Mouse (Mus musculus) inflammation-experienced regulatory T-cells, adult 6 months (primary cell): ENCODE data around the gene Dpf2. TPM values are rescaled to one million over a fixed set of nuclear protein-coding genes. Genes with fewer than 3 reads are reported as not detected.

Source experiments
- ATAC-seq: one replicate; pipeline ENCODE4 v1.8.0; 2017
- polyA plus RNA-seq, 3 experiments: library from polyadenylated mRNA; unstranded; fragments of 100-300 nt; shearing (Covaris generic); gene quantifications; one replicate each; pipeline ENCODE4 v1.2.1; 2017

Dpf2 gene
- polyA plus RNA-seq, 3 experiments from 2014 or later: 157 to 198 (median 189) TPM

DNA sequence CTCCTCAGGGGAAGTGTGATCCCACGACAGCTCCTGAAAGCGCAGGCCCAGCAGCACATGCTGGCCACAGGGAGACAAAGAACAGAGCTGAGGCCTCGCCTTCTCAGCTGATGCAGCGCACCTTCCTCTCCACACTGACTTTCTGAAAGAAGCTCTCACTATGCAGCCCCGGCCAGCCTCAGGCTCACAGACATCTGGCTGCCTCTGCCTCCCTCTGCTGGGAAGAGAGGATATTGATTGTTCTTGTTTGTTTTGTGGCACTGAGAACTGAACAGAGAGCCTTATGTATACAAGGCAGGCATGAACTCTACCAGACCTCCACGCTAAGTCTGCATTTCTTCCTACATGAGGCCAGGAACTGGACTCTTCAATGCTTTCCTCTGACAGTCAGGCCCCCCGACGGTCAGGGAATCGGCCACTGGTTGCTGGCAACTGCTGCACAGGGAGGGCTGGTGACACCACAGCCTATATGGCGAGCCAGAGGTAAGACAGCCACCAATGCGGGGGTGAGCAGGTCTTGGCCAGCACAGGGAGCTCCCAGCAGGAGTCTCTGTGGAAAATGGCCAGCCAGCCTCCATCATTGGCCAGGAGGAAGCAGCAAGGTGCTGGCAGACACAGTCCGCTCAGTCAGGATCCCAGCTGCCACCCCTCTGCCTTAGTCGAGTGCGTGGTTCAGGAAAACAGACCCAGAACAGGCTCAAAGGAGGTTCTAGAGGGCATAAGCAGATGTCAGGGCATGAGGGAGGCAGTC lies 50.3 kb downstream of the Dpf2 start:
- no peak for ATAC-seq

DNA sequence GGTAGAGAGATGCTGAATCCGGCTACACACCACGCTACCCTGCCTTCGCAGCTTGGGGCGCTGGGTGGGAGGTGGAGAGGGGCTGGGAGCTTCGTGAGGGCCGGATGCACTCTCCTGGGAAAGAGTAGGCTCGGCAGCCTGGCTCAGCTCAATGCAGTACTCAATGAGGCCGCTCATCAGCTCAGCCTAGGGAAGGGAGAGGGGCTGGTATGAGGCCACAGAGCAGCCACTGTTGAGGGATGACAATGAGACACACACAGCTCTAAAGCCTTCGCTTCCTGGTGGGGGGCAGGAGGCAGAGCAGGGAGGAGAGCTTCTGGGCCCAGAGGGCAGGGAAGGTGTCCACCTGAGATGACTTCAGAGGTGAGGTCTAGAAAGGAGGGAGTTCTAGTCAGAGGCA lies 56.2 kb downstream of the Dpf2 start:
- ATAC-seq: no peak

DNA sequence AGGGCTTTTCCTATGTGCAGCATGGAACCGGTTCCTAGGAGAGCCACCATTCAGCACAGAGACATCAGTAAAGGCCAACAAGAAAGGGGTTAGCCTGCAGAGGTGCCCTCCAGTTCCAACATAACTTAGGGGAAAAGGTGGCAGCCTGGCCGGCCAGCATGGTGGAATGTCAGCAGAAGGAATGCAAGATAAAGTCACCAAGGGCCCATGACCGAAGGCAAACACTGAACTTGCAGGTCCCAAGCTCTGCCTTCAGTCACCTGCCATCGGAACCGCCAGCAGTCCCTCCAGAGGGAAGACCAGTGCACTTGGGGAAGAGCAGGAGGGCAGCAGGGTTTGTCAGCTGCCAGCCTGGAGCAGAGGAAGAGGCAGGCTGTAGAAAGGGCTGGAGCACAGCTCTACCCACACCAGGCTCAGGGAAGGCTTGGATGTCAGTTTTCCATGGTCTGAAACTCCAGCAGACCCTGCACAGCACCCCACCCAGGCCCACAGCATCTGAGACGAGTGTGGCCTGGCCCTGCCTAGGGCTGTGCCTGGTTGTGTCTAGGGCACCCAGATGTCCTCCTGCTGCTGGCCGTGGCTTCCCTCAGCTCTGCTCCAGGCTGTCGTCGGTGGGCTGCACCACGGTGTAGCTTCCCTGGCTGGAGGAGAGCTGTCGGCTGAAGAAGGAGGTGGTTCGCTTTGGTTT lies 60.6 kb downstream of the Dpf2 start:
- no peak for ATAC-seq

DNA sequence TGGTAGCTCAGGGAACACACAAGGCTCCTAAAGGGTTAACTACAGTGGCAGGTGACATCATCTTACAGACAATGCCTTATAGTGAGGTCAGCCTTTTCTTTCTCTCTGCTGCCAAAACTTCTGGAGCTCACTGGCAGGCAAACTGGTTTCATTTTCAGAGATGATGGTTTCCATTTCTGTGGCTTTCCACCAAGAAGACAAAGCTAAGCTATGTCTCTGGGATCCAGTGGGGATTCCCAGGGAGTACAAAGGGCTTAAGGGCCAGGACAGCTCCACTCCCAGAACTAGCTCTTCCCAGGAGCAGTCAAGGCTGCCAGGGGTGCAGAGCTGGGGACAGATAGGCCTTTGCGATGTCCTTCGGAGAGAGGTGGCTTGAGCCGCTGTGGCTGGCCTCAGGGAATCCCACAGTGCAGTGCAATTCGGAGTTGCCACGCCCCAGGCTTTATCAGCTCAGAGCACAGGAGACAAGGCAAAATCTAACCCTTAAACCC lies 61.3 kb downstream of the Dpf2 start:
- ATAC-seq: no peak

DNA sequence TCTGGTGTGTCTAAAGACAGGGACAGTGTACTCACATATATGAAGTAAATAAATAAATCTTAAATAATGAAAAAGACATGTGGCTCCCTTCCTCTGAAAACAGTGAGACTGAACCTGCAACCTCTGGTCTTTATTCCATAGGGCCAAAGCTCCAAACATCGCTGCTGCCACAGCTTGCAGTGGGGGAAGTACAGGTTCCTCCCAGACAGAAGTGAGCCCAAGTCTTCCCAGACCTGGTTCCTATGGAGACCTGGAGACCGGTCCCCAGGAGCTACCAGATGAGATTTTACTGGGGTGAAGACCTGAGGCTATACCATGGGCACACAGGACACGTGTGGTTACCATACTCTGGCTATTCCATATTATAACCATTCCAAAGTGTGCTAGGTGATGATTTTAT lies 62.0 kb downstream of the Dpf2 start:
- ATAC-seq: no peak

DNA sequence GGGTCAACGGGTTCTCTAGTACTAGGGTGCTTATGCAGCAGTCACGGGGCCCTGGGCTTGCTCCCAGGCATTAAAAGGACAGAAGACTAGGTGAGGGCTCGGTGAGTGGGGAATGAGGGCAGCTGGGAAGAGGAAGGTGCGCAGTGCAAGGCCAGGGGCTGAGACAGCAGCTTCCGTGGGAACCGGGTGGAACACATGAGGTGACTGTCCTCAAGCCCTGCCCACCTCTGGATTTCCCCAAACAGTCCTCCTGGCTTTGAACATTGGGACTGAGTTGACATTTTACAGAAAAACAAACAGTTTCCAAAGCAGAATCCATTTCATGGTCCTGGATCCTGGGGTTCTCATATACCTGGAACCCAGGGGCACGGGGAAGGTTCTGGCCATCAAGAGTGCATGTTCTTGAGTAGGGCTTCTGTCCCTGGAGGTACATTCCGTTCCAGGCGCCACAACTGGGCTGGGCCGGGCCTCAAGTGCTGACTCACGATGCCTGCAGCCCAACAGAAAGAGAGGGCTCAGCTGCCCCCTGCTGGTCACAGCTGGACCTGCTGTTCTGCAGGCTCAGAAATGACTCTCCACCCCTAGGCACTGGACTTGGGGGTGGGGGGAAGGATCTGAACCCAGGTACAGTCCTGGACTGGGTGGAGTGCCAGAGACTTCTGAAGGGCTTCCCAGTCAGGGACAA lies 62.8 kb downstream of the Dpf2 start:
- peak; percentile 35 for ATAC-seq

DNA sequence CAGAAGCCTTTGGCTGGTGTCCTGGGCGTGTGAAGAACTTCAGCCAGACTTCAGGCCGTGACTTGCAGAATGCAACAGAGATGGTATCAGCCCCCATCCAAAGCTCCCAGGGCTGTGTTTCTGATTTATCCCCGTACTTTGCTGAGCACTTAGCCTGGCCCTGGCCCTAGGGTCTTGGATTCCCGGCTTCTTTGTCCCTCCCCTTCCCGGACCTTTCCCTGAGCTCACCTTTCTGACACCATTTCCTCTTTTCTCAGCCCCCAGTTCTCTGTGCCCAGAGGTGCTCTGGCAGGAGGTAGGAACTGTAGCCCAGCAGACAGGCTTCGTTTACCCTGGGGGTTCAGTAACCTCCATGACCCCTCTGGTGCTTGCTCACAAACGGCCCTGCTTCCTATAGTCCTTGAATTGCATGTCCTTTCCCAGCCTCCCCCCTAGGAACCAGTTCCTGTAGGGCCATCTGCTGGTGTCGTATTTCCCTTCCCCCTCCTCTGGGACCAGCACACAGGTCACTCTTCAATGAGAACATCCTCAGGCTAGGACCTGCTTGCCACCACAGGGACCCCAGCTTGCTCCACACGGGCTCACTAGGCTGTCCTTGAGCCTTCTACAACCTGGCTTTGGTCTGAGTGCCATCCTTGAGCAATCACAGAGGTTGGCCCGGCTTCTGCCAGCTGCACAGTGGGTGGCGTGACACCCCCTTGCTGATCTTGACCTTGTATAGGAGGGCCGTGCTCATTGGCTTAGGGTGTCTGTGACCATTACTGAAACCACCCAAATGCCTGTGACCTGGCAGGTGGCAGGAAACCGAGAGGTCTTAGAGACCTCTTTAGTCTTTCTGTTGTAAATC lies 63.8 kb downstream of the Dpf2 start:
- ATAC-seq: no peak

DNA sequence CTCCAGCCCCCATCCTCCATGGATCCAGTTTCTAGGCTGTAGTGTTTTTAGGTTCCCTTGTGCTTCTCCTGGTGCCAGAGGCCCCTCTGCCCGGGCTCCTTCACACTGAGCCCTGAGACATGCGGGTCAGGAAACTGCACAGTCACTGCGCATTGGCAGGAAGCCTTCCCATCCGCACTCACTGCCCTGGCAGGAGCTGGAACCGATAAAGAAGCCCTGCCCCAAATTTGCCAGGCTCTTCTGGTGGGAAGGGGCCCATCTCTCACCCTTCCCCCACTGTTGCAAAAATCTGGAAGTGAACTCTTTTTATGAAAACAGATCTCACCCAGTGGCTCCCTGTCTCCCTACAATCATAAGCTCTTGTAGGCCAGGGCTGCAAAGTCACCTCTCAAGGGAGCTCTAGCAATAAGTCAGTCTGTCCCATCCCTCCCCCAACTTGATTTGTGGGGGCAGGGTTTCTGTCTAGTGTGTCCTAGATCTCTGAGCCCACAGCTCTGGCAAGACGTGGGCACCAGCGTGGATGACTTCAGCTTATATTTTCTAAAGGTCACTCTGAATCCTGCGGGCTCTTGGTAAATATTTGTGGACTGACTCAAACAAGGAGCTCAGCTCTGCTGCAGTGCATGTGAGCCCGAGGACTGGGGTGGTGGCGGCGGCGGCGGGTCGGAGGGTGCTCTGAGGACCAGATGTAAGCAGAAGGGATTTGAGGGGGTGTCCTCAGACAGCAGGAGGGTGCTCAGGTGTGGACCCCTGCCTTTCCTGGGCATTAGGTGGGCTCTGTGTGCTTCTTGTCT lies 64.6 kb downstream of the Dpf2 start:
- ATAC-seq: no peak

DNA sequence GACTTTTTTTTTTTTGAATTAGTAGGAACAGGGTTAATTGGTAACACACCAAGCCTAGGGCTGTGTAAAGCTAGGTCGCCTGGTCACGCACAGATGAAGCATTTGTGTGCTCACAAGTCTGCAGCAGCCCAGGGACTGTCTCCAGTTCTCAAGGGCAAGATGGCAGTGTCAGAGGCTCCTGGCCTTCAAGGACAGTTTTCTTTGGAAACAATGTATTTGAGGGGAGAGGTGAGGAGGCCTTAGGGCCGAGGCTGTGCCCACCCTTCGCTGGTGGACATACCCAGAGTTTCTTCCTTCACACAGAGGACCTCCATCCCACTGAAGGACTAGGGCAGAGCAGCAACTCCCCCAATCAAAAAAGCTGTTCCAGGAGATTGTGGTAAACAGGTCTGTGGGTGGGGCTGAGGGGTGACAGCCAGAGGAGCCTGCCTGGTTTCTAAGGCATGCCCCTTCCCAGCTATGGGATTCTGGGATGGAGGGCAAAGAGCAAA lies 65.5 kb downstream of the Dpf2 start:
- no peak for ATAC-seq

DNA sequence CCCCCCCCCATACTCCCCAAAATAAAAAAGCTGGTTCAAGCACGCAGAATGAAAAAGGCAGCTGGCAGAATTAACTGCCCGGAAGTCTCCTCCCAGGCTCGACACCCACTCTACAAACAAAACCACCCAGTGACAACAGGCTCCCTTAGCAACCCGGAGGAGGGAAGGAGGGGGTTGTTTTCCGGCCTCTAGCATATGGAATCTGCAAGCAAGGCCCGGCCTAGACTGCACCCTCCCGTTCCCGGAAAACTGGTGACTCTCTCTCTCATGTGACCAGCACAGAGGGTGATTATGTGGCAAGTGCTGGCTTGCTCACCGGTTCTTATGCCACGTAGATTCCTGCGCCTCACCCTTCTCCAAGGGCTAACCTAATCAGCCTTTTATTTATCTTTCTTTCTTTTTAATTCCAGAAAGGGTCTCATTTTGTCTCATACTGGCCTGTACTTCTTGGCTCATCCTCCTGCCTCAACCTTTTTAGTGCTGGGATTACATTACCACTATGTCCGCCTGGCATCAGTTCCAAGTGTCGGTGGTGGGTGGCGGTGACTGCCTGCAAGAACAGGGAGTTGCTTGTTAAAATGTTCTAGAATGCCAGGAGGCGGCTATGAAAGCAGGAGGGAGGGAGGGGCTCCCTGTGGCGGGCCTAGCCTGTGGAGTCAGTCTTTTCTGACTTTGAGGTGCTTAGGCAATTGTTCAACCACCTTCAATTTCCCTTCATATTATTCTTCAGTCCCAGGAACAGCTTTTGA lies 66.1 kb downstream of the Dpf2 start:
- ATAC-seq: peak; percentile 3

Other genes with a start within 250 kb of the Dpf2 start
- 10 to 100 TPM; 23.3 to 28.7 (median 25.0) TPM for gene Sipa1, start 249.3 kb downstream of the Dpf2 start, polyA plus RNA-seq
- 1 to 10 TPM; 6.6 to 8.7 (median 7.8) TPM for gene Map3k11, start 224.3 kb downstream of the Dpf2 start, polyA plus RNA-seq
- 10 to 100 TPM; 14.8 to 26.0 (median 21.1) TPM for gene Pcnx3, start 224.1 kb downstream of the Dpf2 start, polyA plus RNA-seq
- 1 to 10 TPM; 1.5 to 5.7 (median 2.6) TPM for gene Kcnk7, start 208.6 kb downstream of the Dpf2 start, polyA plus RNA-seq
- gene Ehbp1l1, start 186.7 kb downstream of the Dpf2 start, polyA plus RNA-seq: 10 to 100 TPM; 12.5 to 43.4 (median 19.4) TPM
- gene Fam89b, start 183.4 kb downstream of the Dpf2 start, polyA plus RNA-seq: 10 to 100 TPM; 13.0 to 57.6 (median 36.1) TPM
- gene Ltbp3, start 172.1 kb downstream of the Dpf2 start, polyA plus RNA-seq: under 1 TPM in 1 of 3 experiments, not detected in 2; 0.77 TPM
- gene Scyl1, start 141.6 kb downstream of the Dpf2 start, polyA plus RNA-seq: 10 to 100 TPM; 14.2 to 19.5 (median 15.4) TPM
- 10 to 100 TPM; 57.3 to 71.3 (median 60.1) TPM for gene Frmd8, start 37.7 kb downstream of the Dpf2 start, polyA plus RNA-seq
- 10 to 100 TPM; 48.8 to 54.8 (median 54.1) TPM for gene Slc25a45, start 35.2 kb downstream of the Dpf2 start, polyA plus RNA-seq
- gene Tigd3, start 18.9 kb downstream of the Dpf2 start, polyA plus RNA-seq: 1 to 10 TPM in 1 of 3 experiments, under 1 TPM in 2; 0.36 to 1.1 (median 0.66) TPM
- under 1 TPM in 2 of 3 experiments, not detected in 1; 0.32 to 0.52 TPM for gene Cdc42ep2, start 11.8 kb upstream of the Dpf2 start, polyA plus RNA-seq
- gene Pola2, start 51.2 kb upstream of the Dpf2 start, polyA plus RNA-seq: 10 to 100 TPM; 14.2 to 20.4 (median 14.7) TPM
- gene Slc22a20, start 73.1 kb upstream of the Dpf2 start, polyA plus RNA-seq: not detected
- 10 to 100 TPM; 41.9 to 48.2 (median 44.7) TPM for gene Capn1, start 102.9 kb upstream of the Dpf2 start, polyA plus RNA-seq
- 10 to 100 TPM; 12.6 to 16.5 (median 16.2) TPM for gene Syvn1, start 133.6 kb upstream of the Dpf2 start, polyA plus RNA-seq
- 10 to 100 TPM; 36.6 to 40.3 (median 36.7) TPM for gene Mrpl49, start 144.8 kb upstream of the Dpf2 start, polyA plus RNA-seq
- gene Fau, start 144.8 kb upstream of the Dpf2 start, polyA plus RNA-seq: 1,000 to 10,000 TPM; 1,798 to 3,866 (median 2,409) TPM
- gene Znhit2, start 148.2 kb upstream of the Dpf2 start, polyA plus RNA-seq: 10 to 100 TPM in 1 of 3 experiments, 1 to 10 TPM in 2; 5.6 to 11.5 (median 9.4) TPM
- 1 to 10 TPM; 5.6 to 7.2 (median 6.9) TPM for gene Tm7sf2, start 155.4 kb upstream of the Dpf2 start, polyA plus RNA-seq
- 10 to 100 TPM; 29.3 to 35.6 (median 31.5) TPM for gene Vps51, start 164.2 kb upstream of the Dpf2 start, polyA plus RNA-seq
- gene Tmem262, start 167.0 kb upstream of the Dpf2 start, polyA plus RNA-seq: not detected
- gene Gm28374, start 169.2 kb upstream of the Dpf2 start, polyA plus RNA-seq: 1 to 10 TPM in 1 of 3 experiments, under 1 TPM in 1, not detected in 1; 0.77 to 1.1 TPM
- gene Zfpl1, start 171.9 kb upstream of the Dpf2 start, polyA plus RNA-seq: 10 to 100 TPM; 32.0 to 47.2 (median 36.9) TPM
- 10 to 100 TPM in 1 of 3 experiments, 1 to 10 TPM in 2; 2.4 to 24.7 (median 4.4) TPM for gene Cdca5, start 172.0 kb upstream of the Dpf2 start, polyA plus RNA-seq
- gene AC131692.1, start 181.4 kb upstream of the Dpf2 start, polyA plus RNA-seq: under 1 TPM in 1 of 3 experiments, not detected in 2; 0.48 TPM
- under 1 TPM in 1 of 3 experiments, not detected in 2; 0.33 TPM for gene Naaladl1, start 192.8 kb upstream of the Dpf2 start, polyA plus RNA-seq
- gene Sac3d1, start 205.6 kb upstream of the Dpf2 start, polyA plus RNA-seq: 1 to 10 TPM; 1.4 to 4.4 (median 3.3) TPM
- 10 to 100 TPM; 17.2 to 21.8 (median 20.4) TPM for gene Snx15, start 215.3 kb upstream of the Dpf2 start, polyA plus RNA-seq
- not detected for gene Batf2, start 228.0 kb upstream of the Dpf2 start, polyA plus RNA-seq
- gene Arl2, start 228.5 kb upstream of the Dpf2 start, polyA plus RNA-seq: 10 to 100 TPM; 14.3 to 31.0 (median 21.9) TPM